In genomic region chr8:70340659-70341058, GRCm38 (mm10) we compare ENCODE assay signal across 7 mouse cellular contexts. TPM values are rescaled to one million over a fixed set of nuclear protein-coding genes. Genes with fewer than 3 reads are reported as not detected.
"Had no signal": no experiment of that assay in that cellular context is flagged by ENCODE, and none has a peak within 500 bp of the region (broad histone marks: within the 10 kb centered on the region; RNA-seq: fewer than 3 reads in every experiment).

No protein-coding gene starts in this region.

- DNase-seq: kidney, postnatal 25 days; liver; liver, embryonic 13.5 days; lung, adult 18-20 months; thymus, postnatal 4 days had no signal

RNA-seq across cellular contexts. Expression of gene Gdf1, which starts 11.0 kb away (rescaled TPM):
- total RNA-seq: megakaryocyte-erythroid progenitor cell, adult 5-6 weeks; neutrophil, adult 5-6 weeks had no signal

RNA-seq across cellular contexts. Expression of gene Cers1, which starts 25.1 kb away (rescaled TPM):
- total RNA-seq: megakaryocyte-erythroid progenitor cell, adult 5-6 weeks; neutrophil, adult 5-6 weeks had no signal
